Mouse (Mus musculus): ENCODE measurements around the gene Gpr39. TPM values are rescaled to one million over a fixed set of nuclear protein-coding genes. Genes with fewer than 3 reads are reported as not detected.

Gene Gpr39
- polyA plus RNA-seq, 1 experiment from 2014 or later, result not detected

- Histone ChIP-seq H3K27me3 (ENCODE audit: control insufficient read depth, insufficient read depth, low read length) (peaks cover 16% of the 10 kb centered on the region), H3K27ac (ENCODE audit: low read depth, low read length) (no peak overlapping the region), H3K9ac (ENCODE audit: low read length) (no peak overlapping the region), H3K36me3 (ENCODE audit: control insufficient read depth, insufficient read depth, low read length) (no peaks in the 10 kb centered on the region), H3K4me2 (peak overlapping the region; percentile 93), H3K4me1 (ENCODE audit: control insufficient read depth, insufficient read depth, low read length) (peaks cover 20% of the 10 kb centered on the region), H3K4me3 (ENCODE audit: low read depth, low read length) (no peak overlapping the region), H3K9me3 (ENCODE audit: control insufficient read depth, low read length) (no peaks in the 10 kb centered on the region)
- WGBS, result 17% methylated on average over 14 of the region's 14 CpGs
- DNase-seq (ENCODE audit: low spot score, missing footprints) (peak; percentile 91), ATAC-seq (ENCODE audit: low FRiP score) (peak; percentile 57)
Measured at GRCm38 (mm10) chr1:125910211-125910870, 233.5 kb downstream of the Gpr39 start.

GRCm38 (mm10) chr1:125910871-125911265 lies 234.1 kb downstream of the Gpr39 start:
- DNase-seq (ENCODE audit: low spot score, missing footprints), result no peak
- ATAC-seq (ENCODE audit: low FRiP score), result peak; percentile 54
- H3K27me3 ChIP-seq (ENCODE audit: control insufficient read depth, insufficient read depth, low read length), result peaks cover 16% of the 10 kb centered on the region

GRCm38 (mm10) chr1:125911337-125911900 lies 234.6 kb downstream of the Gpr39 start:
- Histone ChIP-seq H3K4me3 (ENCODE audit: low read depth, low read length) (peak overlapping the region; percentile 47), H3K27ac (ENCODE audit: low read depth, low read length) (no peak overlapping the region), H3K9me3 (ENCODE audit: control insufficient read depth, low read length) (no peaks in the 10 kb centered on the region), H3K36me3 (ENCODE audit: control insufficient read depth, insufficient read depth, low read length) (no peaks in the 10 kb centered on the region), H3K9ac (ENCODE audit: low read length) (peak overlapping the region; percentile 56), H3K27me3 (ENCODE audit: control insufficient read depth, insufficient read depth, low read length) (peaks cover 16% of the 10 kb centered on the region), H3K4me2 (peak overlapping the region; percentile 93), H3K4me1 (ENCODE audit: control insufficient read depth, insufficient read depth, low read length) (peaks cover 20% of the 10 kb centered on the region)
- DNase-seq (ENCODE audit: low spot score, missing footprints), result peak; percentile 95
- ATAC-seq (ENCODE audit: low FRiP score), result peak; percentile 60
- WGBS, result under 1% methylated on average over 35 of the region's 35 CpGs

More at GRCm38 (mm10) chr1:125910871-125911265, 234.1 kb downstream of the Gpr39 start:
- 4% methylated on average over 9 of the region's 9 CpGs for WGBS
- Histone ChIP-seq H3K9ac (ENCODE audit: low read length) (peak overlapping the region; percentile 56), H3K4me3 (ENCODE audit: low read depth, low read length) (peak overlapping the region; percentile 47), H3K4me2 (peak overlapping the region; percentile 93), H3K9me3 (ENCODE audit: control insufficient read depth, low read length) (no peaks in the 10 kb centered on the region), H3K27ac (ENCODE audit: low read depth, low read length) (no peak overlapping the region), H3K36me3 (ENCODE audit: control insufficient read depth, insufficient read depth, low read length) (no peaks in the 10 kb centered on the region), H3K4me1 (ENCODE audit: control insufficient read depth, insufficient read depth, low read length) (peaks cover 20% of the 10 kb centered on the region)

- Histone ChIP-seq H3K9ac (ENCODE audit: low read length) (peak overlapping the region; percentile 56; the same call in 1 of the 2 replicates), H3K4me1 (ENCODE audit: control insufficient read depth, insufficient read depth, low read length) (peaks cover 20% of the 10 kb centered on the region), H3K36me3 (ENCODE audit: control insufficient read depth, insufficient read depth, low read length) (no peaks in the 10 kb centered on the region), H3K27ac (ENCODE audit: low read depth, low read length) (no peak overlapping the region), H3K9me3 (ENCODE audit: control insufficient read depth, low read length) (no peaks in the 10 kb centered on the region), H3K27me3 (ENCODE audit: control insufficient read depth, insufficient read depth, low read length) (peaks cover 16% of the 10 kb centered on the region), H3K4me2 (peak overlapping the region; percentile 93), H3K4me3 (ENCODE audit: low read depth, low read length) (peak overlapping the region; percentile 47)
- DNase-seq (ENCODE audit: low spot score, missing footprints) (peak; percentile 92), ATAC-seq (ENCODE audit: low FRiP score) (peak; percentile 67)
- under 1% methylated on average over 43 of the region's 43 CpGs for WGBS
Measured at GRCm38 (mm10) chr1:125911901-125912445, 235.2 kb downstream of the Gpr39 start.

- Histone ChIP-seq H3K27ac (ENCODE audit: low read depth, low read length) (no peak within 1 kb of the TSS), H3K4me1 (ENCODE audit: control insufficient read depth, insufficient read depth, low read length) (peaks cover 20% of the 10 kb centered on the region), H3K4me3 (ENCODE audit: low read depth, low read length) (peak within 1 kb of the TSS; percentile 47), H3K9ac (ENCODE audit: low read length) (peak within 1 kb of the TSS; percentile 56; the same call in 1 of the 2 replicates), H3K36me3 (ENCODE audit: control insufficient read depth, insufficient read depth, low read length) (no peaks in the 10 kb centered on the region), H3K9me3 (ENCODE audit: control insufficient read depth, low read length) (no peaks in the 10 kb centered on the region), H3K27me3 (ENCODE audit: control insufficient read depth, insufficient read depth, low read length) (peaks cover 16% of the 10 kb centered on the region), H3K4me2 (peak within 1 kb of the TSS; percentile 93)
- DNase-seq (ENCODE audit: low spot score, missing footprints) (peak; percentile 88), ATAC-seq (ENCODE audit: low FRiP score) (peak; percentile 17; the same call in 1 of the 2 replicates)
- 6% methylated on average over 30 of the region's 30 CpGs for WGBS
Measured at GRCm38 (mm10) chr1:125912601-125913600, 236.1 kb downstream of the Gpr39 start, which contains the start of gene Lypd1. Gene Lypd1 (minus strand): TSS chr1:125913101.

GRCm38 (mm10) chr1:125920696-125921095 lies 243.9 kb downstream of the Gpr39 start:
- peak; percentile 66 for DNase-seq (ENCODE audit: low spot score, missing footprints)
- Histone ChIP-seq H3K4me2 (no peak overlapping the region), H3K4me1 (ENCODE audit: control insufficient read depth, insufficient read depth, low read length) (no peaks in the 10 kb centered on the region), H3K9me3 (ENCODE audit: control insufficient read depth, low read length) (peaks cover 3% of the 10 kb centered on the region; the same call in 1 of the 2 replicates), H3K27me3 (ENCODE audit: control insufficient read depth, insufficient read depth, low read length) (no peaks in the 10 kb centered on the region), H3K4me3 (ENCODE audit: low read depth, low read length) (no peak overlapping the region), H3K9ac (ENCODE audit: low read length) (no peak overlapping the region), H3K36me3 (ENCODE audit: control insufficient read depth, insufficient read depth, low read length) (no peaks in the 10 kb centered on the region), H3K27ac (ENCODE audit: low read depth, low read length) (no peak overlapping the region)
- no peak for ATAC-seq (ENCODE audit: low FRiP score)
- WGBS, result 97% methylated on average over 3 of the region's 3 CpGs

- Histone ChIP-seq H3K36me3 (ENCODE audit: control insufficient read depth, insufficient read depth, low read length) (no peaks in the 10 kb centered on the region), H3K27ac (ENCODE audit: low read depth, low read length) (no peak overlapping the region), H3K4me1 (ENCODE audit: control insufficient read depth, insufficient read depth, low read length) (no peaks in the 10 kb centered on the region), H3K27me3 (ENCODE audit: control insufficient read depth, insufficient read depth, low read length) (no peaks in the 10 kb centered on the region), H3K4me2 (no peak overlapping the region), H3K9ac (ENCODE audit: low read length) (no peak overlapping the region), H3K4me3 (ENCODE audit: low read depth, low read length) (no peak overlapping the region), H3K9me3 (ENCODE audit: control insufficient read depth, low read length) (peaks cover 3% of the 10 kb centered on the region; the same call in 1 of the 2 replicates)
- DNase-seq (ENCODE audit: low spot score, missing footprints) (peak; percentile 62), ATAC-seq (ENCODE audit: low FRiP score) (no peak)
- WGBS, result 79% methylated on average over 2 of the region's 2 CpGs
Measured at GRCm38 (mm10) chr1:125923062-125923461, 246.3 kb downstream of the Gpr39 start.

All from midbrain, embryonic 11.5 days (tissue).